Mouse (Mus musculus) 416B (cell line): ENCODE measurements at regions not wholly inside any gene's neighbourhood (a gene's known extent, or its start where the extent isn't known, plus 50 kb on each side); places are given as distances from the start of the nearest gene placed in this dataset.

Experiments used
- DNase-seq: peaks from one replicate; pipeline ENCODE4 v3.0.0; 2011; ENCODE audit warnings: low read depth

GRCm38 (mm10) chr1:185836632-185837281, 280.4 kb downstream of the Lyplal1 start:
- DNase-seq: no peak

DNA sequence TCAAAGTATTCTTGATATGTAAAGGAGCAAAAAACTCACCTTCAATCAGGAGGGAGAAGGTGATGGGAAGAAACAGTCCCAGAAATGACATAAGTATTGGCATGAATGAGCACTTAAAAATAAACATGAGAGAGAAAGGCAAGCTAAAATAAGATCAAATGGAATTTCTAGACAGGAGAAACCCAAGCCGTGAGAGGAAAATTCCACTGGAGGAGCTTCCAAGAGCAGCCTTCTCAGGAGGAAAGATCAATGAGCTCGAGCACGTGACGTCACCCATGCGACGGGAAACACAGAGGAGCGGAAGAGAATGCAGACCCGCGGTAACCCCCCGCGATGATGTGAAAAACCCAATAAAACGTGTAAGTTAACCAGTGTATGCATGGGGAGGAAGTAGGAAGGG, 274.6 kb downstream of the Lyplal1 start:
- DNase-seq: no peak

DNA sequence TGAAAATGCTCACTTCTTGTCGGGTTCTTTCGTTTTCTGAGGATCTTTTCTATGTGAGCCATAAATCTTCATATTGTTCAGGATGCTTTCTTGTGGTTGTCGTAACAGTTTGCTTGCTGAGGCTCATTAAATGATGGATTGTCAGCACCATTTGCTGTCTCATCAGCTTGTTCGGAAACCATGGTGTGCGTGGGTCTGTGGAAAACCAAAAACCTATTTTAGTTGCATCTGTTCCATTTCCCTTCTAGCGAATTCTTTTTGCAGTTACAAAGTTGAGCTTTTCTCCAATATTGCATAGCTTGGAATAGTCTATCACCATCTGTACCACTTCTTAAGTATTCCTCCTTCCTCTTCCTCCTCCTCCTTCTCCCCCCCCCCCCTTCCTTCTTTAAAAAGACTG, 269.9 kb downstream of the Lyplal1 start:
- DNase-seq: no peak

DNA sequence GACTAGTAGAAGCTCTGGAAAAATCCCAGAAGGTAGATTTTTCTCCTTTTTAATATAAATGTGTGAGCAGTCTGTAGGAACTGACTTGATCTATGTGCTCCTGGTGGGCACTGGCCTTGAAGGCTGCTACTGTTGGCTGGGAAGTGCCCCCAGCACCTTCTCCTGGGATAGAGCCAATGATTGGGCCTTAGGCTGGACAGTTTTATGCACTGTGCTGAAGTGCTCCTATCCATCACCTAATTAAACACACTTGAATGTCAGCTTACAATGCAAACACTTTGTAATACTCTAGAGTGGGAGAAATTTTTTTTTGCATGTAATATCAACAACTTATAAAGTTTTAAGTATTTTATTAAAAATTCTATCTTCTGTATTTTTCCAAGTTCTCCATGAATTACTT, 266.5 kb downstream of the Lyplal1 start:
- no peak for DNase-seq

DNA sequence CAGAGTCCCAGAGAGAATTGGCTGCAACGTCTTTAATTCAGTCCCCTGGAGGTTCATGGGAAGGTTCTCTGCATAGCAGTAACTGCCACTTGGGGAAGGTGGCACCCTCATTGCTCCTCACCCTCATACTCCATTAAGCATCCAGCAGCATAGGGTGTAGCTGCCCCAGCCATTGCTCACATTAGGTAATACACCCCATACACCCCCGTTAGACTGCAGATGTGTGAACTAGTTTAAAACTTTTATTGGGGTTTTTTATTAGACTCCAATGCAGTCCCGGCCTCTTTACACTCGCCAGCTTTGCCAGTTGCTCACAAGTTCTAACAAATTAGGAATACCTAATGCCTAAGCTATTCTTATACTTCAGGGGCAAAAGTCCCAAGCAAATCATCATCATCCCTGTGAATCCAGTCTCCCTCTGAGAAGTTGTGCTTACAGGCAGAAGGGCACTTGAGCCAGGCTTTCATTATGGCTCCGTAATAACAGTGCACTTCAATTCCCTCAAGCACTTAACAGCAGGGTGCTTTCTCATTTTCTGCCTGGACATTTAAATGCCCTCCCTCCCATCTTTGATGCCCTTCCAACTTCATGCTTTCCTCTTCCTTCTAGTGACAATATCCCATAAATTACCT, 265.7 kb downstream of the Lyplal1 start:
- no peak for DNase-seq

GRCm38 (mm10) chr1:185861692-185862091, 255.4 kb downstream of the Lyplal1 start:
- DNase-seq: no peak

DNA sequence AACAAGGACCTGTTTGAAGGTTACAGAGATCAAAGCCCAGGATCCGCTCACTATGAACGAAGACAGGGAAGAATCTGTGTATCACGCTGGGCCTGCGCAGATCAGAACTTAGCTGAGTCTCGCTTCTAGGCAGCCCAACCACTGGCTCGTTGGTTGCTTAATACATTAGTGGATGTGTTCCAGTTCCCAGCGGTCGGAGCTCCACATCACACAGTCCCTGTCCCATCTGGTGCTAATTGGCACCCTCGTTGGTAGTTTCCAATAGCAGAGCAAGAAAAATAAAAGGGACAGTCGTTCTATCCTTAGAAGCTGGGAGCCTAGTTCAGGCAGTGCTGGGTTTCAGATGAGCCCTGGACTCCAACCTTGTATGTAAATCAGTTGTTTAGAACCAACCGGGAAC, 251.2 kb downstream of the Lyplal1 start:
- DNase-seq: no peak

DNA sequence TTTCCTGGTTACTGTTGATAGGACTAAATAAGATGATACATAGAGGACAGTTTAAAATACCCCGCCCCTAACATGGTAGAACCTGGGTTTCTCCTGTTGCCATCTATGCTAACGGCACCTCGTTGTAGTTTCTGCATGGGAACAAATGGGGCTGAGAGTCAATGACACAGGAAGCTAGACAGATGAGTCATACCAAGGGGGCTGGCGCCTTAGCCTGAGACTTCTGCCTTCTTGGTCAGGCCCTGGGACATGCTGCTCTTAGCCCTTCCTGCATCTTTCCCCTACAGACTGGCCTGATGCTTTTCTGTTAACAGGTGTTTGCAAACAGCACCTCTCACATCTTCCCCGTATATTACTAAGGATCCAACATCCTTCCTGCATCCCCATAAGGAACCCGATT, 250.5 kb downstream of the Lyplal1 start:
- DNase-seq: no peak

- DNase-seq: no peak
Measured at GRCm38 (mm10) chr1:185867018-185867417, 250.1 kb downstream of the Lyplal1 start.

DNA sequence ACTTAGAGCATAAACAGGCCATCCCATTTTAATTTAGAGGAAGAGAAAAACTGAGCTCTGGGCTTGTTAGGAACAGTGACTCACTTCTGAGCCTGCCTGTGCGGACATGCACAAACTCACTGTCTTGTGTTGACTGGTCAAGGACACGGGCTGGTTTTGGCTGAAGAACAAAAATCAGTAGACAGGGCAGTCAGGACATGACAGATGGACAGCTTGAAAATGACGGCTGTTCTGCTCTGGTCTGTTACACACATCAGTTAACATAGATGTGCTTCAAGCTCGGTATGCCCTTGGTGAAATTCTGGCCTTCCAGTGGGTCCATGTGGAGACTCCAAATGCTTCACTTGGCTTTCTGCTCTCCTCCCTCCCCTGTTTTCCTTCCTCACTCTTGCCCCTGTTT, 248.4 kb downstream of the Lyplal1 start:
- no peak for DNase-seq

DNA sequence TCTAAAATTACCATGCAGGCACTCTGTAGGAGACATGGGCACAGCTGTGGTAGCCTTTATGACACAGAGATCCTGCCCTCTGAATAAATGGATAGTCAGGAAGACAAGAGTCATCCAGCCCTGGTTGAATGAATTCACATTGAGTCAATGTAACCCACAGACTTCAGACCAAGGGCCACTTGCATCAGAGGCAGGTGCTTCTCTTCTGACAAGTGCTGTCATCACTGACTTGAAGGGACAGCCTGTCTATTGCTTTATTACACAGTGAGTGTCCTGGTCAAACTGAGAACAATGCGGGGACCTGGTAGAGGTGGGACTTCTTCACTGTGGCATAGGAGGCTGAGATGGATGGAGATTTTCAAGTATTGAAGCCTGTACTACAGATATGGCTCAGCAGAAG, 230.1 kb downstream of the Lyplal1 start:
- no peak for DNase-seq

GRCm38 (mm10) chr1:185891814-185892213, 225.3 kb downstream of the Lyplal1 start:
- DNase-seq: no peak

DNA sequence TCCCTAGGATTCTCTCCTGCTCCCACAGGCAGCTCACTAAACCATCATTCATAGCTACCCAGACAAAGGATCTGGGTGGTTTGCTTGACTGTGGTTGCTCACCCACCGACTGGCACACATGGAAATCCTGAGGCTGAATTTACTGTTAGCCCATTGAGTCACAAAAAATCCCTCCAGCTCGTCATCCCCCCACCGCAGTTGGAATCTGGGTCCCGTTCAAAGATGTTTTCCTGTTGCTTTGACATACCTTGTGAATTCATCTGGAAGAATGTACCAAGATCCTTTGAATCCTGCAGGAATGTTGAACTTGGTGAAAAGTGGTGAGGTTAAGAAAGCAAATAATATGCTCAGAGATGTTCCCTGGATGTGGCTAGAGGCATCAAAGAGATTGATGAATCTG, 223.7 kb downstream of the Lyplal1 start:
- no peak for DNase-seq

DNA sequence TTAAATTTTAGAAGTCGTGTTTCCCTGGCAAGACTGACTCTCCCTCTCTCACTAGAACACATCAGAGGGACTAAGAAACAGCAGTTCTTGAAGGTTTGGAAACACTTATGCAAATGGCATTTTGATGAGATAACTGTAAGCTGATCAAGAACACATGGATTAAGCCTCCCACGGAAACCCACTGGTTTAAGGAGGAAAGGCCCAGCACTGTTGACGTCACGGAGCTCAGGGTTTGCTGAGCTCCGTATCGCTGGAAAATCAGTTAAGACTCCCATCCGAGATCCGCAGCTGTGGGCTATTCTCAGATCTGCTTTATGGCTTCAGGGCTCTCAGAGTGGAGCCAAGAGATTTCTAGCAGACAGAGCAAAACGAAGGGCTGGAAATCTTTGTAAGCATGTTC, 218.6 kb downstream of the Lyplal1 start:
- DNase-seq: no peak

DNA sequence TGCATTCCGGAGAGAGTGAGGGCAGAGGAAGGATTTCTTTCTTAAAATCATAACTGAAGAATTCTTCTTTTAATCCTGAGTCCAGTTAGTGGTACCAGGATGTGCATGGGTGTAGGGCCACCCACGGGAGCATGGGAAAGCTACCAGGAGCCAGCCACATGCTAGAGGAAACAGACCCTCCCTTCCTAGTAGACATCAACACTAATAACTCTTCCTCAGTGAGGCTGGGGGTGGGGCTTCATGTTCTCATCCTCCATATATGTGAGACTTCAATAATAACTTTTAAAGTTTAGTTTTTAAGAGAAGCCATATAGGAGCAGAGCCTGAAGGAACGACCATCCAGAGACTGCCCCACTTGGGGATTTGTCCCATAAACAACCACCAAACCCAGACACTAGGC, 216.8 kb downstream of the Lyplal1 start:
- DNase-seq: no peak

GRCm38 (mm10) chr1:185902395-185902794, 214.7 kb downstream of the Lyplal1 start:
- no peak for DNase-seq

GRCm38 (mm10) chr1:185905666-185906065, 211.4 kb downstream of the Lyplal1 start:
- DNase-seq: no peak

DNA sequence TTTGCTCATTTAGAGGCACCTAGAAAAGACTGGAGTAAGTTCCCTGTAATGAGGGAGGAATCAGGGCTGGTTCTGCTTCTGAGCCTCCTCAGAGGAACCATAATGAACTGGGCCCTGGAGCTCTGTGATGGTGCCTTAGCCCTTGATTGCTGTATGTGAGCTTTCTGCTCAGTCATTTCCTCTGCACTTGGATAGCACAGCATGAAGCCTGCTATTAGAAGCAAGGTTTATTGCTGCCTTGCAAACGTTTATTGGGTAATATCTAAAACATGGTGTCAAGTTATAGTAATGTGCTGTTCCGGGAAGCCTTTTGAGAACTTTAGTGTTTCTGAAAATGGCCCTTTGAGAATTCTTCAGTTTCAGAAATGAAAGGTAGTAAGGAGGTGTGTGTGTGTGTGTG, 201.5 kb downstream of the Lyplal1 start:
- DNase-seq: no peak

DNA sequence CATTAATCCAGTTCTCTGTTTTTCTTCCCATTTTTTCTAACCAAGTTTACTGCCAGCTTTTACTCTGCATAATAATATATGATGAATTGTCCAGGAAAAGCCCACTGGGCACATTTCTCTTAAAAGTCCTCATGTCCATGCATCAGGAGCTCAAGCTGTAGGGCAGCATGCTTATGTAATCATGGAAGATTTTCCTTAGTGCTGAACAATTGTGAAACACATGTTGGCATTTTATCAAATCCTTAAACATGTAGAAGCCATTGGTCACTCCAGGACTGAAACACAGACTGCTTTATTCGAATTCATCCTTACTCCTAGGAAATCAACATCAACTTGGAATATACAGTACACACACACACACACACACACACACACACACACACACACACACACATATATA, 198.4 kb downstream of the Lyplal1 start:
- no peak for DNase-seq

GRCm38 (mm10) chr1:185923723-185924122, 193.4 kb downstream of the Lyplal1 start:
- DNase-seq: no peak

GRCm38 (mm10) chr1:185929000-185929399, 188.1 kb downstream of the Lyplal1 start:
- no peak for DNase-seq

- DNase-seq: no peak
Measured at GRCm38 (mm10) chr1:185929761-185930160, 187.3 kb downstream of the Lyplal1 start.

GRCm38 (mm10) chr1:185933623-185934022, 183.5 kb downstream of the Lyplal1 start:
- no peak for DNase-seq

GRCm38 (mm10) chr1:185937026-185937425, 180.1 kb downstream of the Lyplal1 start:
- DNase-seq: no peak
